ENCODE assay signal across 24 mouse cellular contexts in genomic region chr1:95459355-95459754, GRCm38 (mm10).
DNase-seq lines count a peak whose midpoint lies in the region; ATAC-seq and TF ChIP-seq lines count a peak whose summit lies in the region.
"Had no signal": no experiment of that assay in that cellular context is flagged by ENCODE, and none has a peak within 500 bp of the region (broad histone marks: within the 10 kb centered on the region; RNA-seq: fewer than 3 reads in every experiment).

No protein-coding gene starts in this region.

- no peak overlapping the region for H3K27ac ChIP-seq in MEL (ENCODE audit: control insufficient read depth, low read depth, low read length)
- no peak overlapping the region for H3K27ac ChIP-seq in liver, postnatal 0 days (ENCODE audit: low read depth)
- H3K27ac ChIP-seq: embryonic facial prominence, embryonic 13.5 days; forebrain, embryonic 13.5 days; hindbrain, embryonic 13.5 days; hindbrain, postnatal 0 days had no signal

- no peak for TF ChIP-seq CTCF in MEL (IDR thresholded peaks at IDR 0.05 in 2 of 3, conservative IDR thresholded peaks at IDR 0.05 in 1 of 3; ENCODE audit: control insufficient read depth in 1 of 3, insufficient read depth in 1 of 3, low read depth in 2 of 3, low read length in 3 of 3, poor library complexity in 1 of 3, severe bottlenecking in 1 of 3)
- no peak for TF ChIP-seq CTCF in liver, postnatal 0 days (IDR thresholded peaks at IDR 0.05; ENCODE audit: low read depth)

- peak; percentile 87 for ATAC-seq in granulocyte monocyte progenitor cell, adult 5-6 weeks (replicated peaks; ENCODE audit: poor library complexity, severe bottlenecking)
- ATAC-seq in megakaryocyte progenitor cell, adult 5-6 weeks (replicated peaks; ENCODE audit: poor library complexity), result peak; percentile 88
- no peak for ATAC-seq in liver, postnatal 0 days
- ATAC-seq: activated CD4-positive, CD25-positive, alpha-beta regulatory T cell, adult 4 months; CD4-positive, CD25-positive, alpha-beta regulatory T cell, adult 4 months; forebrain, embryonic 13.5 days; forebrain, postnatal 0 days; hindbrain, postnatal 0 days; Patski had no signal

- no peak overlapping the region for H3K9ac ChIP-seq in MEL (ENCODE audit: control insufficient read depth, low read depth, low read length, poor library complexity, severe bottlenecking)
- H3K9ac ChIP-seq in liver, postnatal 0 days (replicated peaks), result no peak overlapping the region
- H3K9ac ChIP-seq: embryonic facial prominence, embryonic 13.5 days; forebrain, embryonic 13.5 days; forebrain, postnatal 0 days; hindbrain, embryonic 13.5 days had no signal

- TF ChIP-seq EP300 in MEL (IDR thresholded peaks at IDR 0.05; ENCODE audit: low read depth in 1 of 2, low read length in 2 of 2), result peak; percentile 20 to 51; a peak in 2 of 4 replicates
- TF ChIP-seq EP300 in liver, postnatal 0 days (IDR thresholded peaks at IDR 0.05; ENCODE audit: low read depth), result no peak

- H3K79me2 ChIP-seq in MEL (ENCODE audit: control insufficient read depth, insufficient read depth, low read length, poor library complexity), result no peaks in the 10 kb centered on the region

- no peak for TF ChIP-seq RAD21 in MEL (IDR thresholded peaks at IDR 0.05; ENCODE audit: low read depth, low read length)

- no peak for TF ChIP-seq POLR2A in MEL (IDR thresholded peaks at IDR 0.05; ENCODE audit: control insufficient read depth in 1 of 2, insufficient read depth in 1 of 2, low read depth in 1 of 2, low read length in 2 of 2, poor library complexity in 1 of 2)

- 36% methylated on average over 1 of the region's 1 CpGs for WGBS in liver, postnatal 0 days (ENCODE audit: insufficient replicate concordance)

- H3K27me3 ChIP-seq in MEL (ENCODE audit: control insufficient read depth in 1 of 2, insufficient read depth in 2 of 2, low read length in 2 of 2), result no peaks in the 10 kb centered on the region
- H3K27me3 ChIP-seq in liver, postnatal 0 days (ENCODE audit: insufficient read depth, low read length), result no peaks in the 10 kb centered on the region
- H3K27me3 ChIP-seq: embryonic facial prominence, embryonic 13.5 days; forebrain, embryonic 13.5 days; hindbrain, embryonic 13.5 days; Patski had no signal

- H3K4me3 ChIP-seq in MEL (ENCODE audit: control insufficient read depth in 1 of 2, insufficient read depth in 1 of 2, low read depth in 2 of 2, low read length in 2 of 2), result no peak overlapping the region
- no peak overlapping the region for H3K4me3 ChIP-seq in liver, postnatal 0 days (ENCODE audit: low read depth, low read length)
- H3K4me3 ChIP-seq: embryonic facial prominence, embryonic 13.5 days; forebrain, embryonic 13.5 days; hindbrain, embryonic 13.5 days had no signal

- intact Hi-C loops in left cerebral cortex, postnatal 36 days (cut with DNase I), result loop anchor here (10.0 kb wide), 1 partner anchor 205 kb away; the partner anchor contains the start of gene St8sia4

- H3K9me3 ChIP-seq in MEL (replicated peaks; ENCODE audit: insufficient read depth, low read length), result no peaks in the 10 kb centered on the region
- peaks cover 4% of the 10 kb centered on the region for H3K9me3 ChIP-seq in liver, postnatal 0 days (ENCODE audit: low read length)
- H3K9me3 ChIP-seq: embryonic facial prominence, embryonic 13.5 days; forebrain, embryonic 13.5 days had no signal

- H3K4me2 ChIP-seq in liver, postnatal 0 days (ENCODE audit: low read depth, low read length), result no peak overlapping the region
- H3K4me2 ChIP-seq: embryonic facial prominence, embryonic 13.5 days; forebrain, embryonic 13.5 days; hindbrain, embryonic 13.5 days had no signal

- DNase-seq in MEL (ENCODE audit: low read depth, low spot score), result peak; percentile 69
- no peak for DNase-seq in left cerebral cortex, postnatal 36 days (ENCODE audit: low spot score in 2 of 2)
- DNase-seq in embryo, embryonic 10 days (ENCODE audit: low spot score), result no peak
- no peak for DNase-seq in liver, postnatal 0 days
- DNase-seq in left cerebral cortex, adult 18-20 months (ENCODE audit: low spot score in 2 of 2), result no peak
- DNase-seq: adrenal gland, postnatal 25 days; B cell, adult 2 months; cerebellum, adult 2 months; cerebellum, postnatal 14 days; forebrain, postnatal 0 days; gastrocnemius, postnatal 14 days; heart, adult 11 months; heart, postnatal 10 days; heart, postnatal 4 days had no signal

- peaks cover 3% of the 10 kb centered on the region in 2 experiments; a peak in 3 of 4 replicates for H3K4me1 ChIP-seq in MEL (ENCODE audit: control insufficient read depth in 1 of 2, insufficient read depth in 2 of 2, low read length in 2 of 2)
- H3K4me1 ChIP-seq in liver, postnatal 0 days (ENCODE audit: insufficient read depth), result no peaks in the 10 kb centered on the region
- H3K4me1 ChIP-seq: embryonic facial prominence, embryonic 13.5 days; forebrain, embryonic 13.5 days; hindbrain, embryonic 13.5 days had no signal

- H3K36me3 ChIP-seq in MEL (ENCODE audit: control insufficient read depth in 1 of 2, insufficient read depth in 2 of 2, low read length in 2 of 2), result peaks cover 0 to 3% of the 10 kb centered on the region in 2 experiments; a peak in 2 of 4 replicates
- H3K36me3 ChIP-seq in liver, postnatal 0 days (replicated peaks; ENCODE audit: insufficient read depth, low read length), result no peaks in the 10 kb centered on the region
- H3K36me3 ChIP-seq: embryonic facial prominence, embryonic 13.5 days; G1E; hindbrain, embryonic 13.5 days had no signal

TF ChIP-seq in MEL, 35 proteins besides CTCF, POLR2A, EP300 and RAD21:
- TF ChIP-seq GATA1 (IDR thresholded peaks at IDR 0.05; ENCODE audit: low read depth, low read length) (peak; percentile 20; the same call in 1 of the 2 replicates), ZC3H11A (IDR thresholded peaks at IDR 0.05; ENCODE audit: low read depth, low read length) (no peak)
